In the genomic region with DNA sequence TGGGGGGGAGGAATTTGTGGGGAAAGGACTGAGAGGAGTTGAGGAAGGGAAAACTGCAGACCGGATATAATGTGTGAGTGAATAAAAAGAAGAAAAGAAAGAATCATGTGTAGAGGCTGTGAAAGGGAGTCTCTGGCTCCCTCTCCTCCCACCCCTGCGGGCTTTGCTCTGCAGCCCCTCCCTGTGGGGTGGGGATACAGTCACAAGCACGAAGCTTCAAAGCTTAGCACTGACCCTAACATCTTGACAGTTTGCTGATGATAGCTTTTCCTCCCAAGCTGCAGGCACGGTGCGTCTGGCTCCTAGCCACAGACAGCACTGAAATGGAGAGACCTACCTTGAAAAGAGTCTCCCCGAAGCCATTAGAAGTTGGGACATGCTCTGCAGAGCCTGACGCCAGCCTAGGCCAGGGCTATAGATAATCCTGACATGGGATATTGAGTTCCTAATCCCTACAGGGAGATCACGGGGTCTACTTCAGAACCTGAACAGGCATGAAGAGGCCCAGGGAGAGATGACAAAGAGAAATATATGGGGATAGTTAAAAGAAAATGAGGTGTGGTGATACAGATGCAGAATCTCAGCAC, we compare ENCODE assay signal across 26 mouse cellular contexts. TPM values are rescaled to one million over a fixed set of nuclear protein-coding genes. Genes with fewer than 3 reads are reported as not detected.
A peak's percentile ranks its signal among the peaks of the same experiment; 100 is the strongest.
DNase-seq lines count a peak whose midpoint lies in the region; ATAC-seq and TF ChIP-seq lines count a peak whose summit lies in the region.
"Had no signal": no experiment of that assay in that cellular context is flagged by ENCODE, and none has a peak within 500 bp of the region (broad histone marks: within the 10 kb centered on the region; RNA-seq: fewer than 3 reads in every experiment).

No protein-coding gene starts in this region.

- H3K4me2 ChIP-seq in embryonic facial prominence, embryonic 13.5 days: no peak overlapping the region
- H3K4me2 ChIP-seq in kidney, embryonic 16.5 days (replicated peaks; ENCODE audit: low read depth, low read length): no peak overlapping the region
- H3K4me2 ChIP-seq in lung, embryonic 14.5 days: no peak overlapping the region
- H3K4me2 ChIP-seq: forebrain, embryonic 12.5 days; heart, embryonic 12.5 days; hindbrain, embryonic 14.5 days had no signal

- H3K9me3 ChIP-seq in embryonic facial prominence, embryonic 13.5 days: peaks cover 10% of the 10 kb centered on the region; the same call in 1 of the 2 replicates
- H3K9me3 ChIP-seq in embryonic facial prominence, embryonic 10.5 days: peaks cover 12% of the 10 kb centered on the region
- H3K9me3 ChIP-seq in kidney, embryonic 16.5 days (ENCODE audit: low read length): 0 out of 2 replicates have a peak, but pooled peaks cover 6% of the 10 kb centered on the region
- H3K9me3 ChIP-seq in lung, embryonic 14.5 days (ENCODE audit: low read depth, low read length): no peaks in the 10 kb centered on the region; the same call in 1 of the 2 replicates
- H3K9me3 ChIP-seq: forebrain, embryonic 12.5 days had no signal

- H3K4me1 ChIP-seq in embryonic facial prominence, embryonic 13.5 days: peaks cover 3% of the 10 kb centered on the region; the same call in 1 of the 2 replicates
- no peaks in the 10 kb centered on the region for H3K4me1 ChIP-seq in embryonic facial prominence, embryonic 10.5 days
- H3K4me1 ChIP-seq in kidney, embryonic 16.5 days (ENCODE audit: insufficient read depth, low read length): peaks cover 3% of the 10 kb centered on the region; the same call in 1 of the 2 replicates
- no peaks in the 10 kb centered on the region; the same call in 1 of the 2 replicates for H3K4me1 ChIP-seq in lung, embryonic 14.5 days (ENCODE audit: insufficient read depth)
- H3K4me1 ChIP-seq: forebrain, embryonic 12.5 days; hindbrain, embryonic 10.5 days had no signal

- ATAC-seq in embryonic facial prominence, embryonic 13.5 days (ENCODE audit: insufficient number of reproducible peaks, insufficient read depth, low FRiP score, low TSS enrichment, low read depth): 0 out of 2 replicates have a peak, but pooled peaks have one; percentile 52
- peak; percentile 71 for ATAC-seq in kidney, embryonic 16.5 days (ENCODE audit: low FRiP score, low TSS enrichment)
- ATAC-seq in lung, embryonic 14.5 days (ENCODE audit: insufficient read depth): peak; percentile 31; the same call in 1 of the 2 replicates
- ATAC-seq: CD4-positive, CD25-positive, alpha-beta regulatory T cell, adult 4 months; forebrain, embryonic 16.5 days had no signal

- no peak for TF ChIP-seq CTCF in lung, embryonic 14.5 days (IDR thresholded peaks at IDR 0.05; ENCODE audit: low read depth)

- no peak overlapping the region for H3K4me3 ChIP-seq in embryonic facial prominence, embryonic 13.5 days
- no peak overlapping the region for H3K4me3 ChIP-seq in embryonic facial prominence, embryonic 10.5 days
- no peak overlapping the region for H3K4me3 ChIP-seq in kidney, embryonic 16.5 days (ENCODE audit: low read length)
- no peak overlapping the region for H3K4me3 ChIP-seq in lung, embryonic 14.5 days (ENCODE audit: low read depth, low read length)
- H3K4me3 ChIP-seq: forebrain, embryonic 12.5 days; heart, adult 2 months; heart, embryonic 12.5 days; hindbrain, embryonic 10.5 days had no signal

- H3K27ac ChIP-seq in embryonic facial prominence, embryonic 13.5 days: no peak overlapping the region
- H3K27ac ChIP-seq in embryonic facial prominence, embryonic 10.5 days (replicated peaks): no peak overlapping the region
- H3K27ac ChIP-seq in kidney, embryonic 16.5 days (ENCODE audit: low read length): no peak overlapping the region
- no peak overlapping the region for H3K27ac ChIP-seq in lung, embryonic 14.5 days (ENCODE audit: low read depth)
- H3K27ac ChIP-seq: forebrain, embryonic 12.5 days; heart, adult 2 months; hindbrain, embryonic 10.5 days; hindbrain, embryonic 14.5 days had no signal

- no peaks in the 10 kb centered on the region for H3K36me3 ChIP-seq in embryonic facial prominence, embryonic 13.5 days
- no peaks in the 10 kb centered on the region for H3K36me3 ChIP-seq in embryonic facial prominence, embryonic 10.5 days (replicated peaks)
- no peaks in the 10 kb centered on the region for H3K36me3 ChIP-seq in kidney, embryonic 16.5 days (ENCODE audit: insufficient read depth, low read length)
- H3K36me3 ChIP-seq in lung, embryonic 14.5 days (ENCODE audit: insufficient read depth): no peaks in the 10 kb centered on the region
- H3K36me3 ChIP-seq: forebrain, embryonic 12.5 days; G1E; heart, embryonic 12.5 days; hindbrain, embryonic 10.5 days had no signal

- no peaks in the 10 kb centered on the region for H3K27me3 ChIP-seq in embryonic facial prominence, embryonic 13.5 days
- H3K27me3 ChIP-seq in embryonic facial prominence, embryonic 10.5 days (replicated peaks; ENCODE audit: low read depth, poor library complexity, severe bottlenecking): no peaks in the 10 kb centered on the region
- H3K27me3 ChIP-seq in kidney, embryonic 16.5 days (ENCODE audit: insufficient read depth, low read length): no peaks in the 10 kb centered on the region
- no peaks in the 10 kb centered on the region for H3K27me3 ChIP-seq in lung, embryonic 14.5 days (ENCODE audit: insufficient read depth, low read length)
- H3K27me3 ChIP-seq: forebrain, embryonic 12.5 days; heart, embryonic 12.5 days had no signal

- no peak overlapping the region for H3K9ac ChIP-seq in embryonic facial prominence, embryonic 13.5 days
- H3K9ac ChIP-seq in kidney, embryonic 16.5 days (replicated peaks; ENCODE audit: low read length): no peak overlapping the region
- H3K9ac ChIP-seq in lung, embryonic 14.5 days: no peak overlapping the region
- H3K9ac ChIP-seq: forebrain, embryonic 12.5 days; heart, embryonic 12.5 days; hindbrain, embryonic 14.5 days had no signal

- no peak for DNase-seq in embryonic facial prominence, embryonic 10.5 days (ENCODE audit: low spot score)
- DNase-seq in kidney, postnatal 10 days: no peak
- no peak for DNase-seq in lung, embryonic 14.5 days
- DNase-seq in lung, postnatal 36 days: no peak
- DNase-seq in right cerebral cortex, postnatal 14 days: no peak
- DNase-seq in Muller cell, postnatal 12 days (ENCODE audit: inconsistent ontology term): no peak
- DNase-seq: adrenal gland, postnatal 10 days; B cell, adult 2 months; cerebellum, adult 11 months; cerebellum, adult 9-10 months; cerebellum, postnatal 25 days; gastrocnemius, postnatal 10 days; heart, adult 2 months had no signal

- WGBS in embryonic facial prominence, embryonic 13.5 days: 55% methylated on average over 8 of the region's 8 CpGs
- 71% methylated on average over 8 of the region's 8 CpGs for WGBS in embryonic facial prominence, embryonic 10.5 days
- WGBS in kidney, embryonic 16.5 days: 25% methylated on average over 8 of the region's 8 CpGs
- 35% methylated on average over 8 of the region's 8 CpGs for WGBS in lung, embryonic 14.5 days

RNA-seq across cellular contexts. Expression of a gene that starts 16.8 kb away (rescaled TPM):
- polyA plus RNA-seq in embryonic facial prominence, embryonic 13.5 days (2015; fragmentation: Nextera tagmentation; extraction: Ambion mirVana): 8.0 and 15.6 TPM in 2 replicates
- polyA plus RNA-seq in embryonic facial prominence, embryonic 10.5 days (2016; fragmentation: Nextera tagmentation; extraction: Ambion mirVana): not detected in 2 replicates
- polyA plus RNA-seq in kidney, embryonic 16.5 days (2015; fragmentation: Nextera tagmentation; extraction: Ambion mirVana): 0.30 and 0.49 TPM in 2 replicates
- polyA plus RNA-seq in lung, embryonic 14.5 days (2014; fragmentation: Nextera tagmentation; extraction: Ambion mirVana): 9.3 and 12.3 TPM in 2 replicates
- polyA plus RNA-seq: brain, embryonic 14.5 days; CD4-positive, CD25-positive, alpha-beta regulatory T cell, adult 4 months; forebrain, embryonic 12.5 days; forebrain, embryonic 16.5 days; G1E; heart, embryonic 12.5 days; hindbrain, embryonic 10.5 days; hindbrain, embryonic 14.5 days had no signal

RNA-seq across cellular contexts. Expression of a gene that starts 17.0 kb away (rescaled TPM):
- 0.25 and 0.32 TPM in 2 replicates for polyA plus RNA-seq in embryonic facial prominence, embryonic 13.5 days (2015; fragmentation: Nextera tagmentation; extraction: Ambion mirVana)
- polyA plus RNA-seq in embryonic facial prominence, embryonic 10.5 days (2016; fragmentation: Nextera tagmentation; extraction: Ambion mirVana): 0.09 and 0.16 TPM in 2 replicates
- polyA plus RNA-seq in kidney, embryonic 16.5 days (2015; fragmentation: Nextera tagmentation; extraction: Ambion mirVana): 0.10 and 0.24 TPM in 2 replicates
- polyA plus RNA-seq in lung, embryonic 14.5 days (2014; fragmentation: Nextera tagmentation; extraction: Ambion mirVana): 0.11 and 0.20 TPM in 2 replicates
- polyA plus RNA-seq: brain, embryonic 14.5 days; cortical plate, adult 2 months; frontal cortex, adult 2 months; G1E; heart, adult 2 months; heart, embryonic 12.5 days; hindbrain, embryonic 10.5 days had no signal

RNA-seq across cellular contexts. Expression of a gene that starts 30.1 kb away (rescaled TPM):
- 69.2 and 77.7 TPM in 2 replicates for polyA plus RNA-seq in embryonic facial prominence, embryonic 13.5 days (2015; fragmentation: Nextera tagmentation; extraction: Ambion mirVana)
- polyA plus RNA-seq in embryonic facial prominence, embryonic 10.5 days (2016; fragmentation: Nextera tagmentation; extraction: Ambion mirVana): 77.5 and 81.3 TPM in 2 replicates
- 75.4 and 76.9 TPM in 2 replicates for polyA plus RNA-seq in kidney, embryonic 16.5 days (2015; fragmentation: Nextera tagmentation; extraction: Ambion mirVana)
- polyA plus RNA-seq in lung, embryonic 14.5 days (2014; fragmentation: Nextera tagmentation; extraction: Ambion mirVana): 48.4 and 50.0 TPM in 2 replicates

RNA-seq across cellular contexts. Expression of a gene that starts 42.2 kb away (rescaled TPM):
- 72.2 and 74.2 TPM in 2 replicates for polyA plus RNA-seq in embryonic facial prominence, embryonic 13.5 days (2015; fragmentation: Nextera tagmentation; extraction: Ambion mirVana)
- polyA plus RNA-seq in embryonic facial prominence, embryonic 10.5 days (2016; fragmentation: Nextera tagmentation; extraction: Ambion mirVana): 60.0 and 63.1 TPM in 2 replicates
- 65.7 and 67.9 TPM in 2 replicates for polyA plus RNA-seq in kidney, embryonic 16.5 days (2015; fragmentation: Nextera tagmentation; extraction: Ambion mirVana)
- 59.4 and 62.1 TPM in 2 replicates for polyA plus RNA-seq in lung, embryonic 14.5 days (2014; fragmentation: Nextera tagmentation; extraction: Ambion mirVana)

RNA-seq across cellular contexts. Expression of a gene that starts 44.4 kb away (rescaled TPM):
- polyA plus RNA-seq in embryonic facial prominence, embryonic 13.5 days (2015; fragmentation: Nextera tagmentation; extraction: Ambion mirVana): 2.2 and 5.2 TPM in 2 replicates
- polyA plus RNA-seq in embryonic facial prominence, embryonic 10.5 days (2016; fragmentation: Nextera tagmentation; extraction: Ambion mirVana): 1.3 TPM in 1 of 2 replicates, not detected in the other
- not detected in 2 replicates for polyA plus RNA-seq in kidney, embryonic 16.5 days (2015; fragmentation: Nextera tagmentation; extraction: Ambion mirVana)
- 0.55 and 1.5 TPM in 2 replicates for polyA plus RNA-seq in lung, embryonic 14.5 days (2014; fragmentation: Nextera tagmentation; extraction: Ambion mirVana)
- polyA plus RNA-seq: brain, embryonic 14.5 days; CD4-positive, CD25-positive, alpha-beta regulatory T cell, adult 4 months; cortical plate, adult 2 months; forebrain, embryonic 12.5 days; forebrain, embryonic 16.5 days; G1E; heart, adult 2 months; heart, embryonic 16.5 days; hindbrain, embryonic 14.5 days had no signal
